Comparison of ENCODE assay signal across 8 mouse cellular contexts in the genomic region with DNA sequence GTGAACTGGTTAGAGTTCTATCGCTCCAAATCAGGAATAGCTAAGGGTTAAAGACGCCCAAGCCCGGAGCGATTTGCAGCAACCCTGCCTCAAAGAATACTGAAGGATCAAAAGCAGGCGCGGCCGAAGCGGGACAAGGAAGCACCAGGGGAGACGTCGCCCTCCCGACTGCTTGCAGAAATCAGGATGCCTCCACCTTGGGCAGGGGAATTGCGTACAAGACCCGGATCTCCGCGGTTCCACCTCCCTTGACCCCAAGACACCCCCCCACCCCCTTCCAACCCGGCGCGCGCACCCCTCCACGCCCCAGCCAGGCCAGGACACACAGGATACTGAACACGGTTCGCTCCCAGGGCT. TPM values are rescaled to one million over a fixed set of nuclear protein-coding genes. Genes with fewer than 3 reads are reported as not detected.
A peak's percentile ranks its signal among the peaks of the same experiment; 100 is the strongest.
DNase-seq lines count a peak whose midpoint lies in the region; ATAC-seq lines count a peak whose summit lies in the region.

No protein-coding gene starts in this region.

- peaks cover 27% of the 10 kb centered on the region for H3K4me1 ChIP-seq in heart, embryonic 10.5 days
- peaks cover 21% of the 10 kb centered on the region for H3K4me1 ChIP-seq in embryonic facial prominence, embryonic 13.5 days
- H3K4me1 ChIP-seq in limb, embryonic 10.5 days: peaks cover 25% of the 10 kb centered on the region
- peaks cover 8% of the 10 kb centered on the region for H3K4me1 ChIP-seq in neural tube, embryonic 14.5 days (ENCODE audit: control insufficient read depth, insufficient read depth, low read length)

- H3K27me3 ChIP-seq in heart, embryonic 10.5 days (ENCODE audit: insufficient read depth, poor library complexity, severe bottlenecking): no peaks in the 10 kb centered on the region; the same call in 1 of the 2 replicates
- no peaks in the 10 kb centered on the region for H3K27me3 ChIP-seq in embryonic facial prominence, embryonic 13.5 days
- H3K27me3 ChIP-seq in limb, embryonic 10.5 days (ENCODE audit: low read depth, poor library complexity, severe bottlenecking): no peaks in the 10 kb centered on the region
- H3K27me3 ChIP-seq in neural tube, embryonic 14.5 days (ENCODE audit: control insufficient read depth, insufficient read depth, low read length): no peaks in the 10 kb centered on the region

- WGBS in heart, embryonic 10.5 days: 0% methylated on average over 22 of the region's 22 CpGs
- whole genome bisulfite sequencing in embryonic facial prominence, embryonic 13.5 days: under 1% methylated on average over 22 of the region's 22 CpGs
- 0% methylated on average over 22 of the region's 22 CpGs for WGBS in limb, embryonic 10.5 days
- WGBS in neural tube, embryonic 14.5 days: 0% methylated on average over 21 of the region's 22 CpGs

- 0 out of 2 replicates have a peak, but pooled peaks cover 2% of the 10 kb centered on the region for H3K36me3 ChIP-seq in heart, embryonic 10.5 days
- H3K36me3 ChIP-seq in embryonic facial prominence, embryonic 13.5 days: no peaks in the 10 kb centered on the region
- peaks cover 7% of the 10 kb centered on the region; the same call in 1 of the 2 replicates for H3K36me3 ChIP-seq in limb, embryonic 10.5 days
- no peaks in the 10 kb centered on the region for H3K36me3 ChIP-seq in neural tube, embryonic 14.5 days (ENCODE audit: control insufficient read depth, insufficient read depth, low read length)

- H3K9ac ChIP-seq in embryonic facial prominence, embryonic 13.5 days: peak overlapping the region; percentile 83
- H3K9ac ChIP-seq in neural tube, embryonic 14.5 days (replicated peaks; ENCODE audit: low read depth, low read length): peak overlapping the region; percentile 73

- H3K4me2 ChIP-seq in embryonic facial prominence, embryonic 13.5 days: peak overlapping the region; percentile 71
- H3K4me2 ChIP-seq in neural tube, embryonic 14.5 days (ENCODE audit: low read depth, low read length): peak overlapping the region; percentile 73

- peak overlapping the region; percentile 81 for H3K4me3 ChIP-seq in heart, embryonic 10.5 days
- peak overlapping the region; percentile 67 for H3K4me3 ChIP-seq in embryonic facial prominence, embryonic 13.5 days
- H3K4me3 ChIP-seq in limb, embryonic 10.5 days: peak overlapping the region; percentile 63
- peak overlapping the region; percentile 64 for H3K4me3 ChIP-seq in neural tube, embryonic 14.5 days (ENCODE audit: low read depth, low read length)

- H3K9me3 ChIP-seq in heart, embryonic 10.5 days: no peaks in the 10 kb centered on the region
- H3K9me3 ChIP-seq in embryonic facial prominence, embryonic 13.5 days: no peaks in the 10 kb centered on the region
- H3K9me3 ChIP-seq in limb, embryonic 10.5 days (replicated peaks): no peaks in the 10 kb centered on the region
- no peaks in the 10 kb centered on the region for H3K9me3 ChIP-seq in neural tube, embryonic 14.5 days (ENCODE audit: control insufficient read depth, low read length)

- DNase-seq in heart, embryonic 10.5 days (ENCODE audit: low spot score): no peak
- DNase-seq in heart, postnatal 14 days: no peak
- DNase-seq in 416B (ENCODE audit: low read depth): peak; percentile 81
- no peak for DNase-seq in limb, embryonic 10.5 days (ENCODE audit: low spot score)
- DNase-seq in thymus, postnatal 36 days: no peak

- intact Hi-C loops in heart, postnatal 14 days (cut with DNase I): no loop called here

- ATAC-seq in embryonic facial prominence, embryonic 13.5 days (ENCODE audit: insufficient number of reproducible peaks, insufficient read depth, low FRiP score, low TSS enrichment, low read depth): no peak; the same call in 1 of the 2 replicates
- ATAC-seq in neural tube, embryonic 14.5 days (ENCODE audit: low read depth): no peak
- ATAC-seq in megakaryocyte-erythroid progenitor cell, adult 5-6 weeks (replicated peaks; ENCODE audit: low FRiP score, low TSS enrichment, poor library complexity, severe bottlenecking): no peak

- H3K27ac ChIP-seq in heart, embryonic 10.5 days: peak overlapping the region; percentile 94
- peak overlapping the region; percentile 86 for H3K27ac ChIP-seq in embryonic facial prominence, embryonic 13.5 days
- peak overlapping the region; percentile 91 for H3K27ac ChIP-seq in limb, embryonic 10.5 days
- H3K27ac ChIP-seq in neural tube, embryonic 14.5 days (ENCODE audit: low read depth, low read length): peak overlapping the region; percentile 83

RNA-seq across cellular contexts. Expression of a gene that starts 0.4 kb away (rescaled TPM):
- polyA plus RNA-seq in heart, embryonic 10.5 days (2016; fragmentation: Nextera tagmentation; extraction: Ambion mirVana): 121 and 126 TPM in 2 replicates
- 10 to 100 TPM; 41.1 to 41.8 TPM for total RNA-seq in heart, postnatal 14 days (2021)
- polyA plus RNA-seq in embryonic facial prominence, embryonic 13.5 days (2015; fragmentation: Nextera tagmentation; extraction: Ambion mirVana): 207 and 238 TPM in 2 replicates
- polyA plus RNA-seq in limb, embryonic 10.5 days (2016; fragmentation: Nextera tagmentation; extraction: Ambion mirVana): 130 and 143 TPM in 2 replicates
- polyA plus RNA-seq in neural tube, embryonic 14.5 days (2014; fragmentation: Nextera tagmentation; extraction: Ambion mirVana): 219 and 224 TPM in 2 replicates
- total RNA-seq in megakaryocyte-erythroid progenitor cell, adult 5-6 weeks (2014; fragmentation: Nextera tagmentation): 99.0 and 120 TPM in 2 replicates
- 133 and 170 TPM in 2 replicates for total RNA-seq in megakaryocyte-erythroid progenitor cell, adult 5-6 weeks (2017)

RNA-seq across cellular contexts. Expression of a gene that starts 39.7 kb away (rescaled TPM):
- polyA plus RNA-seq in heart, embryonic 10.5 days (2016; fragmentation: Nextera tagmentation; extraction: Ambion mirVana): 44.7 and 52.1 TPM in 2 replicates
- 10 to 100 TPM; 25.3 to 29.0 TPM for total RNA-seq in heart, postnatal 14 days (2021)
- polyA plus RNA-seq in embryonic facial prominence, embryonic 13.5 days (2015; fragmentation: Nextera tagmentation; extraction: Ambion mirVana): 64.7 and 74.5 TPM in 2 replicates
- polyA plus RNA-seq in limb, embryonic 10.5 days (2016; fragmentation: Nextera tagmentation; extraction: Ambion mirVana): 62.7 and 69.8 TPM in 2 replicates
- 77.2 and 83.9 TPM in 2 replicates for polyA plus RNA-seq in neural tube, embryonic 14.5 days (2014; fragmentation: Nextera tagmentation; extraction: Ambion mirVana)
- total RNA-seq in megakaryocyte-erythroid progenitor cell, adult 5-6 weeks (2014; fragmentation: Nextera tagmentation): 34.3 and 65.4 TPM in 2 replicates
- total RNA-seq in megakaryocyte-erythroid progenitor cell, adult 5-6 weeks (2017): 71.3 and 79.8 TPM in 2 replicates
